Comparison of ENCODE assay signal across 8 mouse cellular contexts in the genomic region with DNA sequence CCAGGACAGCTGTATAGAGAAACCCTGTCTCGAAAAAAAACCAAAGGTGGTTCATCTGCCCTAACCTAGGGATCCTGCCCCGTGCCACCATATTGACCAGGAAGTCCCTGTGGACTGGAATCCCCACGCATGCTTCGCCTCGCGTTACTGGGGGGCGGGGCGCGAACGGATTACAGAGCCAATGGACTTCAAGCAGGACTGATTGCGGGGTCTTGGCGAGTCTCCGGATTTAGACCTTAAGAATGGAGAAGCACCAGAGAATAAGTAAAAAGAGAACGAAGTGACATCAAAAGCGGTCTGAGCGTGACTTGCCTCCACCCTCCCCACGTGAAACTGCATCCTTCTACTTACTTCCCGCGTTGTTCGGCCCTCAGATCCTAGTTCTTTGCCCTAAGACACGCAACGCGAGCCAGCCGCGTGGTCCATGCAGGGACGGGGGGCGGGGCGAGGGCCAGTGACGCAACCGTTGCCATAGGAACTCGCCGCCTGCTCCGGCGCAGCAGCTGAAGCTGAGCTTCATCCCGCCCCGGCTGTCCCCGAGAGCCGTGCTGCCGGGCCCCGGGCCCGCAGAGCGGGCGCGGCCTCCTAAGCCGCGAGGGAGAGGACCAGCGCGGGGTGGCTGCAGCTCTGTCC. TPM values are rescaled to one million over a fixed set of nuclear protein-coding genes. Genes with fewer than 3 reads are reported as not detected.
DNase-seq lines count a peak whose midpoint lies in the region; ATAC-seq and TF ChIP-seq lines count a peak whose summit lies in the region.

A gene (plus strand): TSS at position 80 of the 633 bp plus-strand sequence.

- WGBS in hindbrain, embryonic 12.5 days, result 2% methylated on average over 39 of the region's 48 CpGs

- CTCF ChIA-PET in Patski (lab: Charles Lee), result interaction anchor here (2.4 to 3.3 kb wide), 2 partner anchors 12 to 21 kb away, joined by 5 to 14 read pairs; no protein-coding TSS in a partner anchor

- in situ Hi-C loops in Patski (cut with MboI; ENCODE audit: low pct_unique_long_range_greater_than_20kb), result no loop called here

- peaks cover 51% of the 10 kb centered on the region for H3K36me3 ChIP-seq in hindbrain, embryonic 12.5 days

- peak; percentile 20 for ATAC-seq in Patski
- ATAC-seq in hindbrain, embryonic 12.5 days (ENCODE audit: low FRiP score), result peak; percentile 89

- no peak for DNase-seq in Patski (ENCODE audit: low read depth, low spot score)
- DNase-seq in cerebellum, postnatal 10 days, result peak; percentile 98 to 99
- peak; percentile 93 to 94 for DNase-seq in frontal cortex, postnatal 10 days (ENCODE audit: low spot score in 2 of 2)
- DNase-seq in layer of hippocampus, postnatal 25 days (ENCODE audit: extremely low spot score in 1 of 2, low spot score in 1 of 2), result peak; percentile 91 to 94
- DNase-seq in lung, postnatal 14 days, result peak; percentile 94
- DNase-seq in ovary, postnatal 36 days (ENCODE audit: low spot score), result peak; percentile 91
- DNase-seq in thymus, postnatal 14 days, result peak; percentile 92

- peaks cover 34% of the 10 kb centered on the region for H3K4me1 ChIP-seq in hindbrain, embryonic 12.5 days

- no peaks in the 10 kb centered on the region for H3K27me3 ChIP-seq in Patski
- peaks cover 18% of the 10 kb centered on the region for H3K27me3 ChIP-seq in hindbrain, embryonic 12.5 days

- no peaks in the 10 kb centered on the region for H3K9me3 ChIP-seq in hindbrain, embryonic 12.5 days (replicated peaks)

- peak within 1 kb of the TSS; percentile 99 for H3K4me2 ChIP-seq in hindbrain, embryonic 12.5 days (replicated peaks)

- no peak for TF ChIP-seq CTCF in Patski (IDR thresholded peaks at IDR 0.05)

- POLR2A ChIA-PET in Patski (lab: Charles Lee), result interaction anchor here (0.6 kb wide), 1 partner anchor 143 kb away, joined by 3 read pairs; no protein-coding TSS in a partner anchor

- peak within 1 kb of the TSS; percentile 79 for H3K4me3 ChIP-seq in hindbrain, embryonic 12.5 days

- H3K9ac ChIP-seq in hindbrain, embryonic 12.5 days, result peak within 1 kb of the TSS; percentile 82

- peak within 1 kb of the TSS; percentile 60 for H3K27ac ChIP-seq in hindbrain, embryonic 12.5 days

RNA-seq across cellular contexts. Expression of the gene that starts here (rescaled TPM):
- 9.4 TPM for polyA plus RNA-seq in Patski (2021)
- 3.9 and 4.1 TPM in 2 replicates for polyA plus RNA-seq in hindbrain, embryonic 12.5 days (2016; fragmentation: Nextera tagmentation; extraction: Ambion mirVana)
- 10 to 100 TPM; 69.7 to 72.5 TPM for total RNA-seq in layer of hippocampus, postnatal 25 days (2021)
